Mouse (Mus musculus): ENCODE results near the gene Plekhg4.
A peak's percentile ranks its signal among the peaks of the same experiment; 100 is the strongest.

Plekhg4 gene

DNA sequence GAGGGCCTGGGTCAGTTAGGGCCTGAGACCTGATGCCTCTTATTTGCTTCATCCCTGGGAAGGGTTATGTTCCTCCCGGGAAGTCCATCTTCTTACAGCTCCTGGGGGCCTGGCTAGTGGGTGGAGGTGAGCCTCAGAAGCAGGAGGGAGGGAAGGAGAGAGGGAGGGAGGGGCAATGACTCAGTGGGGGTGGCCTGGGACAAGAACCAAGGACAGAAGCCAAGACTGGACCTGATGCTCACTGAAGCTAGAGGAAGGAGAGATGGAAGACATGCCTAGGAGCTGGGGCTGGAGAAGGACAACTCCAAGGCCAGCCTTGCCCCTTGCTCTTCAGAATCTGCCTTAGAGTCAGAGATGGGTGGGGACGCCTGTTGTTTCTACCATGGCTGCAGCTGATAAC, at the start of gene Plekhg4:
TSS of gene Plekhg4 (plus strand) at position 243 of the 400 bp plus-strand sequence.
- peak; percentile 83 for DNase-seq (ENCODE audit: low read depth)

DNA sequence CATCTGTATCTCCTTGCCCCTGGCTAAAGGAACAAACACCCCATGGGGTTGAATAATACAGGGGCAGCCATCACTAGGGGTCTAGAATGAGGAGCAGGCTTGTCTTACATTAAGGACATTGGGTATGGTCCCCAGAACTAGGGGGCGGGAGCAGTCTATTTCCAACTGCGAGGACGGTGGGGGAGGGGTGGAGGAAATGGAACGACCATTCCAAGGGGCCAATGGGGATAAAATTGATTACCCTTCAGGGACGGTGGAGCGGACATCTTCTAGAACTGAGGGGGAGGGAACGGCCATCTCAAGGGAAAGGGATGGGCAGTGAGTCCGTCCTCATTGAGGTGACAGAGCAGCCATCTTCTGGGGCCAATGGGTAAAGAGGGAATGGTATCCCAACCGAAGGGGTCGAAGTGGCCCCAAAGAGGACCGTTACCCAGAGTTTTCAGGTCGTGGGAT, 47.4 kb upstream of the Plekhg4 start:
- DNase-seq (ENCODE audit: low read depth) = peak; percentile 32

- peak; percentile 98 for DNase-seq (ENCODE audit: low read depth)
These were observed 46.9 kb upstream of the Plekhg4 start, which contains the start of the genes Lrrc29 and Tmem208 for GRCm38 (mm10) chr8:105326141-105326672. Lrrc29 (minus strand) TSS chr8:105326278. Tmem208 (plus strand) TSS chr8:105326354.

DNA sequence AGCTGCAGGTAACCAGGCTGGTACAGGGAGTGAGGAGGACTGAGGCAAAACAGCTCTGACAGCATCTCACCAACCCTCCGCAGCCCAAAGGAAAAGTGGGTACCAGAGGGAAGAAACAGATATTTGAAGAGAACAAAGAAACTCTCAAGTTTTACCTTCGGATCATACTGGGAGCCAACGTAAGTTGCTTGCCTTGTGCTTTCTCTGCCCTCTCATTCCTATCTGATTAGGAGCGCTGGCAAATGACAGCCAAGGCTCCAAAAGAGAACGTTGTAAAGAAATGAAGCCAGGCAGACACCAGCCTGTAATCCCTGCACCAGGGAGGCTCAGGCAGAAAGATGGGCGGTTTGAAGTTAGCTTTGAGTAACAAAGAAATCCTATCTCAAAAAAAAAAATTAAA, 46.1 kb upstream of the Plekhg4 start:
- DNase-seq (ENCODE audit: low read depth) = no peak

DNA sequence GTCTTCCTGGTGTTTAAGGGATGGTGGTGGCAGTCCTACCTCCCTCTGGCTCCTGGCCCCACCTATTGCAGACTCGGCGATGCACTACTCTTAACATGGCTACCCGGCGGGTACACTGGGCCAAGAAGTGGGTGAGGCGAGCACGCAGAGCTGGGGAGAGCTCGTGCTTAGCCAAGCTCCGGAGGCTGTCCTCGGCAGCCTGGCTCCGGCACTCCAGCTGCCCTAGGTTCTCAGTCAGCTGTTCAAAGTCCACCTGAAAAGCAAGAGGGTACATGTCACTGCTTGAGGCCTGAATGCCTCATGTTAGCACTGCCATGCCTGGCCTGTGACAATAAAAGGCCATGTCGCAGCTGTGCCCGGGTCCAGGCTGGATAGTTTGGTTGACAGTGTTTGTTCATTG, 42.7 kb upstream of the Plekhg4 start:
- no peak for DNase-seq (ENCODE audit: low read depth)

GRCm38 (mm10) chr8:105331469-105331868, 41.6 kb upstream of the Plekhg4 start:
- DNase-seq (ENCODE audit: low read depth) = no peak

DNA sequence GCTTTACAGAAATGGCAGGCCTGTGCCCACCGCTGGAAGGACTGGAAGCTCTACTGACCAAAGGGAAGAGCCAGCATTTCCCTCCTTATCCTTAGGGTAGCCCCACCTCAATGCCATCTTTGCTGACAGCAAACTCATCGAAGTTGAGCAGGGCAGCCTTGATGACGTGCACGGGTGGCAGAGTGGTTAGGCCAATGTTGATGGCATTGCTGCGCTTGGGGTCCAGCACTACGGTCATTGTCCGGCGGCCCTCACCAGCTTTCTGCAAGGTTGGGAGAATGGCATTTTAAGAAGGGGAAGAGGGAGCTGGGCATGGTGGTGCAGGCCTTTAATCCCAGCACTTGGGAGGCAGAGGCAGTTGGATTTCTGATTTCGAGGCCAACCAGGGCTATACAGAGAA, 41.1 kb upstream of the Plekhg4 start:
- DNase-seq (ENCODE audit: low read depth) = no peak

DNA sequence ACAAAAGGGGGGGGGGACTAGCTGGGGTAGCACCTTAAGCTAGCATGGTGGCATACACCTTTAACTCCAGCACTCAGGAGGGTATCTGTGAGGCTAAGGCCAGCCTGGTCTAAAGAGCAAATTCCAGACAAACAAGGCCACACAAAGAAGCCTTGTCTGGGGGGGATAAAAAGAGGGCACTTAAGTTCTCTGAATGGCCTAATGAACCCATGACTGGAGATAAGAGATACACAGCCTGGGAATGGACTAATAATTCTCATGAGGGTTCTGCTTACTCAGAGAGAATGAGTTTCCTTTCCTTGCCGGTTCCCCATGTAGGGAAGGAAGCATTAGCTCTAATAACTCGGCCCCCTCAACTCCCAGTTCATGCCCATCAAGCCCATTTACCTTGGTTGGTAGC, 40.6 kb upstream of the Plekhg4 start:
- DNase-seq (ENCODE audit: low read depth) = no peak

GRCm38 (mm10) chr8:105336373-105337130, 36.5 kb upstream of the Plekhg4 start:
- DNase-seq (ENCODE audit: low read depth) = no peak

DNA sequence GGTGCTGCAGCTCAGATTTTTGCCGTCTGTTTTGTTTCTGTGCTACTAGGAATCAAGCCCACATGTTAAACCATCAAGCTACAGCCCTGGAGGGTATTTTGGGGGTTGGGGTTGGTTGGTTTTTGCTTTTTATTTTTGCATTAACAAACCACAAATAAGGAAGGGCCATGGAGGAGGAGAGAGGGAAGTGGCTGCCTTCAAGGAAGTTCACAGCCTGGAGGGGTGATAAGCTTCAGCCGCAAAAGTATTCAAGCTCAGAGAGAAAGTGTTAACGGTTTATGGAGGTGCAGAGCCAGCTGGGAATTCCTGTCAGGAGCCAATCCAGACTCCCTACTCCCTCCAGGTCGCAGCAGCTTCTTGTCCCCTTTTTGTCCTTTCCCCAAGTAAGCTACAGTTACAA, 34.1 kb upstream of the Plekhg4 start:
- no peak for DNase-seq (ENCODE audit: low read depth)

GRCm38 (mm10) chr8:105339886-105340635, 33.0 kb upstream of the Plekhg4 start:
- no peak for DNase-seq (ENCODE audit: low read depth)

DNA sequence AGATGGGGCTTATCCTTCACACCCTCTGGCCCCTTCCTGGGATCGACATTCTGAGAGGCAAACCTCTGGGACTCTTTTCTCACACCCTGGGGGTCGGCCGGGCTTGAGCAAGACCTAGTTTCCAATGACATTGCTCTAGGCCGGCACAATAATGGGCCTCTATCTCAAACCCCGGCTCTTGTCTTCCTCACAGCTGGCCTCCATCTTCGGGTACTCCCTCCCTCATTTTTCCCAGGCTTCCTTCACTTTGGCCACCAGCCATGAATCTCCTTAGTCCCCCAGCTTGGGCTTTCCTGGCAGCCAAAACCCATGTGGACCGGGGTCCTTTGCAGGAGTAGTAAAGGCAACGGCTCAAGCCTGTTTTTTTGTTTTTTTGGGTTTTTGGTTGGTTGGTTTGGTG, 31.7 kb upstream of the Plekhg4 start:
- DNase-seq (ENCODE audit: low read depth) = no peak

DNA sequence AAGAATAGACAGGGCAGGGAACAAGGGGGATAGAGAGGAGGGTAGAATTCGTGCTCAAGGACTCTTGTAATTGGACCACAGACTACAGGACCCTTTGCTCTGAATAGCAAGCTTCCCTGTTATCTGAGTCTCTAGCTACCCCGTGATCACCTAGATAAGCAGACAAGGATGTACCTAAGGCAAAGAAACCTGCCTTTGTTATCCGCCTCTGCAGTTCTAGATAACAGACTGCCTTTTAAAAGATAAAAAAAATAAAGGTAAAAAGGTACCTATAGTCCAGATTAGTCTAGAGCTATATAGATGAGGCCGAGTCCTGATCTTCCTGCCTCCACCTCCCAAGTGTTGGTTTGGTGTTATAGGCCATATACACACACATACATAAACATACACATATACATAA, 30.3 kb upstream of the Plekhg4 start:
- no peak for DNase-seq (ENCODE audit: low read depth)

GRCm38 (mm10) chr8:105343791-105344574, 29.1 kb upstream of the Plekhg4 start:
- no peak for DNase-seq (ENCODE audit: low read depth)

DNA sequence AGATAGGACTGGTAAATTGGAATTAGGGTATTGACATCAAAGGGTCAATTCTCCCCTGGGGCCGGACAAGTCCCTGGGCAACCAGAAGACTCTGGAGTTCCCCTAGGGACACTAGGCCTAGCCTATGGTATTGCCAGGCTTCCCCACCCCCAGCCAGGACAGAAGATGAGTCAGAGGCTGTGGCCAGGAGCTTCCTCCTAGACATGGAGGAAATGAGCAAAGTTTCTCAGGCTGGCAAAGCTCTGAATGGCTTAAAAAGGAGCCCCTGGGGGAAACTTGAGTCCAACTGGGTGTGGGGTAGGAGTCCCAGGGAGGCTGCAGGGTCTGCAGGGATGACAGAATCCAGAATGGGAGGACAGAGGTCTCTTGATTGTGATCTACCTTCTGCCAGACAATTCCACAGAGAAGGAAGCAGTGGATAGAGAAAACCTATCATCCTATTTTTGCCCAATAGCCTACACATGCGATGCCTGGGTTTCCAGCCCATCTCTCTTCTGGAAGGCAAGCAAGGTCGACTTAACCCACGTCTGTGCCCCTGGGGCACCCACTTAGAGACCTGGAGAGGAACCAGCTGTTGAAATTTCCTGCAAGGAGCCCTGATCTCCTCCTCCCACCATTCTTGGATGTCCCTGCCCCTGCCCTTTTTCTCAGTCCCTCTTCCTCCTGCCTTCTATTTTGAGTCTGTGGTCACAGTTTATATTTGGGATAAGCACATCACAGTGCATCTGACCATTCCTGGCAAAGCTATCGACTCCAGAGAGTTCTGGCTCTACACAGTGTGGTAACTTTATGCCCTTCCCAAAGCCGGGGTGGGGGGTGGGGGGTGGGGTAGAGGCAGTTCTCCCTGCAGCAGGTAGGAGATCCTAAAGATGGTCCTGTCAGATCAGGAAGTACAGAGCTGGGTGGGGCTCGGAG, 27.8 kb upstream of the Plekhg4 start:
- DNase-seq (ENCODE audit: low read depth) = peak; percentile 76

DNA sequence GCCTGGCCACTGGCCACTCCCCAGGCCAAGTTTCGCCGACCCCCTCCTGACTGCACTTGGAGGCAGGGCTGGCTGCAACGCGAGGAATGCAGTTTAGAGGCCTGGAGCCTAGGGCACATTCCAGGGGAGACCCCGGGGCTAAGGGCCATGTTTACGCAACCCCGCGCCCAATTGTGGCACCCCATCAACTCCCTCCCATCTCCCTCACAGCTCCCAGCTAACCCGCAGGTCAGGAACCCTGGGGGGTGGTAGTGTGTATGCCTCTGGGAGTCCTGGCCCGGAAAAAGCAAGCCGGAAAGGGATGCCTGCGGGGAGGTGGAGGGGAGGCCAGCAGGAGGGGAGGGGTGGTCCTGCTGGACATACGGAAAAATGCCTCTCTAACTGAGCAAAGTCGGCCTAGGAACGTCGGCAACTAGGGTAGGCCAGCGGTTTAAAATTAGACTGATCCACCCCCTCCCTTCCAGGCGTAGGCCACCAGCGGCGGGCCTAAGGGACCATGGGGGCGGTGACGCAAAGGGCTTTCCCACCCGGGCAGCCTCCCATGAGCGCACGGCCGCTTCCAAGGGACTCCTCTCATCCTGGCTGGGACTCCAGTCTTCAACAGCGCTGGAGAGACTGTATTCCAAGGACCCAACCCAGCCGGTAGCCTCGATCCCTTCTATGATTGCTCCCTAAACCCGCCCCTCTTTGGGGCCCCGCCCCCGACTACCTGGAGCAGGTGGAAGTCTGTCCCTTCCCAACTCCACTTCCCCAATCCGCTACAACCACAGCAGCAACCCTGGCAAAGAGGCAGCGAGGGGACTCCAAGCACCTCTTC, 26.3 kb upstream of the Plekhg4 start:
- DNase-seq (ENCODE audit: low read depth) = peak; percentile 75

DNA sequence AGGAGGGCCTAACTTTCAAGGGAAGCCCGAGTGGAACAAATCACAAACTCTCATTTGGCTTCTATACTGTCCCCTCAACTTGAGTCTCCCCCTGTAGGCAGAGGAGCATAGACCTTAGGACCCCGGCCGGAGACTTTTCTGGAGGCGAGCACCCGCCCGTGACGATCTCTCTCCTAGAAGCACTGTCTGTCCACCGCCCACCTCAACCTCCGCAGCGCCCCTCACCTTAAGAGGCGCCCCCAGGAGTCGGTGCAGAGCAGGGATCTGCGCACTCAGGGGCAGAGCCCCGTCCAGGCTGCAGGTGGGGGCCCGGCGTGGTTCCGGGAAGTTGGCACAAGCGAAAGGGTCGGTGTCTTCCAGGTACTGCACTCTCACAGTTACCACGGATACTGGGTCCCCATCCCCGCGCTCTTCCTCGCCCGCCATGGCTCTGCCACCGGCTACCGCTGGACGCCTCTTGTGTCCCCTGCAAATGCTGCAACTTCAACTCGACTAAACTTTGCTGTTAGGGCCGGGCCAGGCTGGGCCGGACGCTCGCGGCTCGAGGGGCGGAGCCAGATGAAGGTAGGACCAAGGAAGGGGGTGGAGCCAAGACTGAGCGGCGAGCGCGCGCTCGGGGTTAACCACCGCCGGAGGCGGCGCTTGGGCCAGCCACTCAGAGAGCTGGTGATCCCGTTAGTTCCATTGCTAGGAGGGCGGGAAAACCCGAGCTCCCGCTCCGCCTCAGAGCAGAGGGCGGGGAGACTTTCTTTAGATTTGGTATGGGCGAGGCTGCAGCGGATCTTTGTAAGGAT, 25.4 kb upstream of the Plekhg4 start, which contains the start of gene Fhod1:
TSS of gene Fhod1 (minus strand) at position 526 of the 794 bp plus-strand sequence.
- peak; percentile 99 for DNase-seq (ENCODE audit: low read depth)

- peak; percentile 82 for DNase-seq (ENCODE audit: low read depth)
These were observed 24.5 kb upstream of the Plekhg4 start, which contains the start of gene Slc9a5 for GRCm38 (mm10) chr8:105348450-105349095. Slc9a5 (plus strand) TSS chr8:105348843.

All from NIH3T3 (cell line).